Mouse (Mus musculus): ENCODE data around the gene Adcy6. TPM values are rescaled to one million over a fixed set of nuclear protein-coding genes. Genes with fewer than 3 reads are reported as not detected.

The Adcy6 gene
- polyA plus RNA-seq, 1 experiment from 2014 or later: 17.2 TPM

DNA sequence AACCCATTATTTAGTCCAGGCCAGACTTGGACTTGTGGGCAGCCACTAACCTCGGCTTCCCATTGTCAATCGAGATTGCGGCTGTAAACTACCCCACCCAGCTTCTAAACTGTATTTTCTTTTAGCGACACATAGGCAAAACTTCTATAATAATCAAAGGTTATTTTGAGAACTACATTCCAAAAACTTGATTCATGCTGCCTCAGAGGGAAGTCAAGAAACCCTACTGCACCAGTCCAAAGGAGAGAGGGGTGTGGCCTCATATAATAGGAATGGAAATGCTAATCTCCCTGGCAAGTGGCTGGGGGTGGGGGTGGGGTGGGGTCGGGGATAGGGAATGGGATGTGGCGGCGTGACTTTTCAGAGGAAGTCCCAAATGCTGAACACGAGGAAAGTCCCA lies 16.2 kb upstream of the Adcy6 start:
- 21% methylated on average over 8 of the region's 8 CpGs for WGBS
- H3K27me3 ChIP-seq: peaks cover 54% of the 10 kb centered on the region
- no peak for ATAC-seq (ENCODE audit: low FRiP score, low read depth)
- peaks cover 23% of the 10 kb centered on the region for H3K4me1 ChIP-seq
- H3K9ac ChIP-seq (replicated peaks): no peak overlapping the region
- H3K36me3 ChIP-seq: no peaks in the 10 kb centered on the region
- H3K27ac ChIP-seq (replicated peaks): no peak overlapping the region
- H3K4me2 ChIP-seq (replicated peaks): 0 out of 2 replicates have a peak overlapping the region, but pooled peaks have one; percentile 5
- H3K4me3 ChIP-seq: no peak overlapping the region
- no peaks in the 10 kb centered on the region for H3K9me3 ChIP-seq

DNA sequence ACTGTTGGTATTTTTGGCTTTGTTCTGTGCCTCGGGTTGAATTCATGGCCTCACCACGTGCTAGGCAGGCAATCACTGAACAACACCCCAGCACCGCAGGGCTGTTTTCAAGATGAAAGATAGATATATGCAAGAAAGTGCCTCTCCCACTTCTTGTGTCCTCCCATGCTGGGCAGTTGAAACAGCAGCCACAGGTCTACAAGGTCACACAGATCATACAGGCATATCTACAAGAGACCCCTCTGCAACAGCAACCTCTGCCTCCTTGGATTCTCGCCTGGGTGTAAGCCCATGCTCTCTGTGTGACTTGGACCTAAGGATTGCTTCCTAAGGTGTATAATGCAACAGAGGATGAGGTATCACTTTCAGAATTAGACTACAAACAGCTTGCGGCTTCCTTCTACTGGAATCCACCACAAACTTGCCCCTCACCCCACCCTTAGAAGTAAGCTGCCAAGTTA lies 13.5 kb upstream of the Adcy6 start:
- no peak overlapping the region for H3K9ac ChIP-seq (replicated peaks)
- no peaks in the 10 kb centered on the region for H3K36me3 ChIP-seq
- no peak overlapping the region for H3K4me2 ChIP-seq (replicated peaks)
- H3K9me3 ChIP-seq: no peaks in the 10 kb centered on the region
- peaks cover 12% of the 10 kb centered on the region for H3K4me1 ChIP-seq
- no peak for ATAC-seq (ENCODE audit: low FRiP score, low read depth)
- 61% methylated on average over 5 of the region's 5 CpGs for WGBS
- H3K27ac ChIP-seq (replicated peaks): no peak overlapping the region
- no peak overlapping the region for H3K4me3 ChIP-seq
- H3K27me3 ChIP-seq: peaks cover 37% of the 10 kb centered on the region

DNA sequence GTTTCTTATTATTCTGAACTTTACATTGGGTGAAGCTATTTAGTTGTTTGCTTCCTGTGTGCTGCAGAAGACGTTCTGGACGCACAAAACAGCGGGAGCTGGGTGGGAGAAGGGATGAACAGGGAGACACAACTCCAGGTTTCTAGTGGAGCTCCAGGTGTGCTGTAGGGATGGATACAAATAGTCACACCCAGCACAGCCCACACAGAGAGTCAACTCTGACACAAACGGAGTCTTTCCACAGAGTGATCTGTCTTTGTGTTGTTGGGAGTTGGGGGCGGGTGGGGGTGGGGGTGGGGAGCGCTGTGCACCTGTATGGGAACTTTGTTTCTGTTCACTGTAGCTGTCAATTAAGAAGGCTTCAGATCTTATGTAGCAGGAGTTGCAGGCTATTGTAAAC lies 12.8 kb upstream of the Adcy6 start:
- no peaks in the 10 kb centered on the region for H3K9me3 ChIP-seq
- H3K4me3 ChIP-seq: no peak overlapping the region
- H3K9ac ChIP-seq (replicated peaks): no peak overlapping the region
- no peak overlapping the region for H3K27ac ChIP-seq (replicated peaks)
- no peak overlapping the region for H3K4me2 ChIP-seq (replicated peaks)
- H3K36me3 ChIP-seq: no peaks in the 10 kb centered on the region
- 18% methylated on average over 6 of the region's 6 CpGs for WGBS
- no peak for ATAC-seq (ENCODE audit: low FRiP score, low read depth)
- peaks cover 10% of the 10 kb centered on the region for H3K4me1 ChIP-seq
- peaks cover 37% of the 10 kb centered on the region for H3K27me3 ChIP-seq

GRCm38 (mm10) chr15:98622199-98622598 lies 12.3 kb upstream of the Adcy6 start:
- H3K27me3 ChIP-seq: peaks cover 37% of the 10 kb centered on the region
- no peak overlapping the region for H3K27ac ChIP-seq (replicated peaks)
- H3K36me3 ChIP-seq: no peaks in the 10 kb centered on the region
- H3K4me3 ChIP-seq: no peak overlapping the region
- no peak overlapping the region for H3K4me2 ChIP-seq (replicated peaks)
- H3K9ac ChIP-seq (replicated peaks): no peak overlapping the region
- peaks cover 10% of the 10 kb centered on the region for H3K4me1 ChIP-seq
- no peak for ATAC-seq (ENCODE audit: low FRiP score, low read depth)
- H3K9me3 ChIP-seq: no peaks in the 10 kb centered on the region
- WGBS: 9% methylated on average over 7 of the region's 7 CpGs

DNA sequence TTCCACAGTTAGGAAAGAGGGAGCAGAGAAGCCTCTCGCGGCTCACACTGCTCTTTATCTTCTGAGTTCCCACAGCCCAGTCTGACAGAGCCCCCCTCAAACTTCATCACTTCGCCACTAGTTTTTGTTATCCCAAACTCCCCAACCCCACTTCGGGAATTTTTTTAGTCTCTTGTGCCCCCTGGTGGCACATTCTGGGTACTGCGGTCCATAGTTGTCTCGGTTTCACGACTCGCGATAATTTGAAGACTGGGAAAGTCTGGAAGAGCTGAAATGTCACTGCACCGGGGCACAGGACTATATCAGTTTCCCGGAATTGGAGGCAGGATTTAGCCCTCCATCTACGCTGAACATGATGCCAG lies 7.3 kb upstream of the Adcy6 start:
- Histone ChIP-seq H3K27me3 (peaks cover 32% of the 10 kb centered on the region), H3K27ac (replicated peaks) (no peak overlapping the region), H3K9ac (replicated peaks) (no peak overlapping the region), H3K4me2 (replicated peaks) (0 out of 2 replicates have a peak overlapping the region, but pooled peaks have one; percentile 13), H3K9me3 (no peaks in the 10 kb centered on the region), H3K4me3 (no peak overlapping the region), H3K4me1 (peaks cover 6% of the 10 kb centered on the region; the same call in 1 of the 2 replicates), H3K36me3 (no peaks in the 10 kb centered on the region)
- ATAC-seq (ENCODE audit: low FRiP score, low read depth): no peak
- 2% methylated on average over 12 of the region's 12 CpGs for WGBS

DNA sequence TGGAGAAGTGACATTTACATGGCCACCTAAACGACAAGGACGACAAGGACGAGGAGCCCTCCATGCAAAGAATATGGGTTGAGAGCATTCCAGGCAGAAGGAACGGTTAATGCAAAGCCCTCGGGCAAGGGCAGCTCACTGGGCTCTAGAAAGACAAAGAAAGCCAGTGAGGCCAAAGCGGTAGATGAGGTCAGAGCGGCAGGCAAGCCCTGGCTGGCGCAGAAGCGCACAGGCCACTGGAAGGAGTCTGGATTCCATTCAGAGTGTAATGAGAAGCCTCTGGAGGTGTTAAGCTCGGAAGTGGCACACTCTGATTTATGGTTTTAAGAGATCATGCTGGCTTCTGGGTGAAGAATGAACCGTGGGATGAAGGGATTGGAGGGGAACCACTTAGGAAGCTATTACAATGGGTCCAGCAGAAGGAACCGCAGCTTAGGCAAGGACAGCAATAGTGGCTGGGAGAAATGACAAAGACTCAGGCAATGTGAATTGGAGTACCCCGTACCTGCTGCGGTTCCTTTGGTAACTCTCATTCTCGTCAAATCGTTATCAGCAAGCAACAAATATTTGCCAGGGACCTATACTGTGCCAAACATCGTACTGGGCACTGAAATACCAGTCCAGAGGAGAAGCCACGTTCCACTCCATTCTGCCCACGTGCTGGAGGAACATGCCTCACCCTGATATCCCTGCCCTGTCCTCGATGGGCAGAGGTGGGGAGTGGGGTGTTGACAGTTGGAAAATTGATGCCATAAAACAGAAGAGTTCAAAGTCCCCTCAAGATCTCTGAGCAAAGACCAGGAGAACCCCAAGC lies 6.7 kb upstream of the Adcy6 start:
- H3K36me3 ChIP-seq: no peaks in the 10 kb centered on the region
- 45% methylated on average over 20 of the region's 20 CpGs for WGBS
- no peak overlapping the region for H3K9ac ChIP-seq (replicated peaks)
- H3K9me3 ChIP-seq: no peaks in the 10 kb centered on the region
- H3K4me2 ChIP-seq (replicated peaks): 0 out of 2 replicates have a peak overlapping the region, but pooled peaks have one; percentile 13
- H3K4me3 ChIP-seq: no peak overlapping the region
- H3K27ac ChIP-seq (replicated peaks): no peak overlapping the region
- H3K4me1 ChIP-seq: 0 out of 2 replicates have a peak, but pooled peaks cover 6% of the 10 kb centered on the region
- no peak for ATAC-seq (ENCODE audit: low FRiP score, low read depth)
- H3K27me3 ChIP-seq: peaks cover 30% of the 10 kb centered on the region

DNA sequence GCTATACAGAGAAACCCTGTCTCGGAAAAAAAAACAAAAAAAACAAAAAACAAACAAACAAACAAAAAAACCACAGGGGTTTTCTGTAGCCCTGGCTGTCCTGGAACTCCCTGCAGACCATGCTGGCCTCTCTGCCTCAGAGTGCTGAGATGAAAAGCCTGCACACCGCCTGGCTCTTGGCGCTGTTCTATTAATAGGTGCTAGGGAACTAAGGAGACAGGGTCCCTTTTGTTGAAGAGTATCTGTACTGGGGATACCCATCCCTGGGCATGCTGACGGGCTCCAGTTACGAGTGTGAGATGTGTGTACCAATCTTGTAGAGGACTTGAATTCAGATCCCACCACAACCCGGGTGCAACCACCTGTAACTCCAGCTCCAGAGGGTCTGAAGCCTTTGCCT lies 5.9 kb upstream of the Adcy6 start:
- WGBS: 75% methylated on average over 6 of the region's 6 CpGs

DNA sequence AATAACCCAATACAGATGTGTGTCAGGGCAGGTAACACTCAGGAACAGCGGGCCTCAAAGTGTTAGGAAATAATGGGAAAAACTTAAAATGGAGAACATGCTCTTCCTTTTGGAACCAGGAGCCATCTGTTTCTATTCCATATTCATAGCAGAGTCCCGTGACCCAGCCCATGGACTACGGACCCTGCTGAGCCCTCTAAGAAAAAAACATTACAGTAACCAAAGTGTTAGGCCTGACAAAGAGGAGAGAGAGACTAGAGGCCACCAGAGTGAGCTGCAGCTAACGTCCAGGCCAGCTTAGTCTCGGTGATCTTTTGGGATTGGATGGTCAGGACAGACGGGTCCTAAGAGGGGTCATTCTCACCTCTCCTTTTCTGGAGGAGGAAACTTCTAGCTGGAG lies 5.1 kb upstream of the Adcy6 start:
- ATAC-seq (ENCODE audit: low FRiP score, low read depth): no peak
- no peak overlapping the region for H3K9ac ChIP-seq (replicated peaks)
- no peaks in the 10 kb centered on the region for H3K9me3 ChIP-seq
- 49% methylated on average over 6 of the region's 6 CpGs for WGBS
- H3K27me3 ChIP-seq: peaks cover 27% of the 10 kb centered on the region
- H3K36me3 ChIP-seq: no peaks in the 10 kb centered on the region
- H3K4me3 ChIP-seq: no peak overlapping the region
- 0 out of 2 replicates have a peak overlapping the region, but pooled peaks have one; percentile 2 for H3K27ac ChIP-seq (replicated peaks)
- no peak overlapping the region for H3K4me2 ChIP-seq (replicated peaks)
- H3K4me1 ChIP-seq: peaks cover 10% of the 10 kb centered on the region

More for the DNA sequence above, 5.9 kb upstream of the Adcy6 start:
- Histone ChIP-seq H3K9ac (replicated peaks) (no peak overlapping the region), H3K9me3 (no peaks in the 10 kb centered on the region), H3K4me2 (replicated peaks) (no peak overlapping the region), H3K27me3 (peaks cover 27% of the 10 kb centered on the region), H3K4me1 (0 out of 2 replicates have a peak, but pooled peaks cover 6% of the 10 kb centered on the region), H3K36me3 (no peaks in the 10 kb centered on the region), H3K27ac (replicated peaks) (no peak overlapping the region), H3K4me3 (no peak overlapping the region)
- no peak for ATAC-seq (ENCODE audit: low FRiP score, low read depth)

DNA sequence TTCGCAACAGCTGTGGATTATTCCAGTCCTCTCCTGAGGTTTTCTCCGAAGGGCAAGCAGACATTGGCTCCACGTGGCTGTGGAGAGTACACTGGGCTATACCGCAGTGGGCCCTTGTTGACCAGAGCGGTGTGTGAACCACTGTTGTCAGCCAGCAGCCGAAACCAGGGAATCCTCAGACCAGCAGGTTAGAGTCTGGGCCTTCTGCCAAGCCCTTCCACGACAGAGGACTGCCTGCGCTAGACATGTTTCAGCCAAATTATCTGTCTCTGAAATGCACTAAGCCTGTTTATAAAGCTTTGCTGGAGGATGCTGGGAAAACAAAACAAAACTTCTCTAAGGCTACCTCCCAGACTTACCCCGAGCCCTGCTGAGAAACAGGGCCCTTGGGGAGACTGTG lies 4.7 kb upstream of the Adcy6 start:
- 58% methylated on average over 9 of the region's 9 CpGs for WGBS
- H3K9me3 ChIP-seq: no peaks in the 10 kb centered on the region
- peak overlapping the region; percentile 2; the same call in 1 of the 2 replicates for H3K27ac ChIP-seq (replicated peaks)
- peaks cover 27% of the 10 kb centered on the region for H3K27me3 ChIP-seq
- no peak overlapping the region for H3K9ac ChIP-seq (replicated peaks)
- no peak for ATAC-seq (ENCODE audit: low FRiP score, low read depth)
- peaks cover 12% of the 10 kb centered on the region for H3K4me1 ChIP-seq
- no peak overlapping the region for H3K4me3 ChIP-seq
- H3K36me3 ChIP-seq: no peaks in the 10 kb centered on the region
- no peak overlapping the region for H3K4me2 ChIP-seq (replicated peaks)

DNA sequence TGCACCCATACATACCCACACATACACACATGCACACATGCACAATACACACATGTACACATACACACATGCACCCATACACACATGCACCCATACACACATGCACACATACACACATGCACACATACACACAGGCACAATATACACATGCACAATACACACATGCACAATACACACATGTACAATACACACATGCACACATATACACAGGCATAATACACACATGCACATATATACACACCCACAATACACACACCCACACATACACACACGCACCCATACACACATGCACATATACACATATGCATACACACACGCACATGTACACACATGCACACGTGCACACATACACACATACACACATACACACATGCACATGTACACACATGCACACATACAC lies 2.4 kb upstream of the Adcy6 start:
- H3K27ac ChIP-seq (replicated peaks): no peak overlapping the region
- H3K9ac ChIP-seq (replicated peaks): no peak overlapping the region
- ATAC-seq (ENCODE audit: low FRiP score, low read depth): no peak
- H3K36me3 ChIP-seq: no peaks in the 10 kb centered on the region
- no peak overlapping the region for H3K4me2 ChIP-seq (replicated peaks)
- no peak overlapping the region for H3K4me3 ChIP-seq
- WGBS: 99% methylated on average over 3 of the region's 3 CpGs
- peaks cover 14% of the 10 kb centered on the region; the same call in 1 of the 2 replicates for H3K27me3 ChIP-seq
- peaks cover 27% of the 10 kb centered on the region for H3K4me1 ChIP-seq
- no peaks in the 10 kb centered on the region for H3K9me3 ChIP-seq

- no peak; the same call in 1 of the 2 replicates for ATAC-seq (ENCODE audit: low FRiP score, low read depth)
- Histone ChIP-seq H3K9me3 (no peaks in the 10 kb centered on the region), H3K9ac (replicated peaks) (peak overlapping the region; percentile 90), H3K36me3 (no peaks in the 10 kb centered on the region), H3K4me1 (peaks cover 28% of the 10 kb centered on the region), H3K27ac (replicated peaks) (peak overlapping the region; percentile 79), H3K4me2 (replicated peaks) (peak overlapping the region; percentile 83), H3K27me3 (no peaks in the 10 kb centered on the region), H3K4me3 (peak overlapping the region; percentile 80)
- 4% methylated on average over 12 of the region's 12 CpGs for WGBS
Observed at GRCm38 (mm10) chr15:98610131-98610633, 306 bp upstream of the Adcy6 start.

- peak overlapping the region; percentile 79 for H3K27ac ChIP-seq (replicated peaks)
- peak overlapping the region; percentile 83 for H3K4me2 ChIP-seq (replicated peaks)
- peak overlapping the region; percentile 80 for H3K4me3 ChIP-seq
- ATAC-seq (ENCODE audit: low FRiP score, low read depth): peak; percentile 38
- H3K9me3 ChIP-seq: no peaks in the 10 kb centered on the region
- peaks cover 28% of the 10 kb centered on the region for H3K4me1 ChIP-seq
- peak overlapping the region; percentile 90 for H3K9ac ChIP-seq (replicated peaks)
- WGBS: 0% methylated on average over 5 of the region's 26 CpGs
- H3K36me3 ChIP-seq: peaks cover 8% of the 10 kb centered on the region
- H3K27me3 ChIP-seq: no peaks in the 10 kb centered on the region
Observed at GRCm38 (mm10) chr15:98608784-98609250, 1.1 kb downstream of the Adcy6 start.
